Mouse (Mus musculus) embryonic fibroblast, embryonic 13.5 days (primary cell): ENCODE measurements around the gene Ptf1a.

Source experiments
- CTCF ChIP-seq: IDR thresholded peaks from 2 replicates; pipeline ENCODE4 v1.5.1; 2011; ENCODE audit warnings: mild to moderate bottlenecking, control low read depth, low read length, moderate library complexity, borderline replicate concordance; ENCODE audit not compliant: insufficient read depth
- POLR2A ChIP-seq: IDR thresholded peaks from 2 replicates; pipeline ENCODE4 v1.6.1; 2011; ENCODE audit warnings: low read depth, mild to moderate bottlenecking, control low read depth, low read length, moderate library complexity

- TF ChIP-seq POLR2A (no peak), CTCF (no peak)
Observed at GRCm38 (mm10) chr2:19444346-19444745, 1.1 kb upstream of the Ptf1a start.
